Comparison of ENCODE assay signal across 8 mouse cellular contexts in the genomic region with DNA sequence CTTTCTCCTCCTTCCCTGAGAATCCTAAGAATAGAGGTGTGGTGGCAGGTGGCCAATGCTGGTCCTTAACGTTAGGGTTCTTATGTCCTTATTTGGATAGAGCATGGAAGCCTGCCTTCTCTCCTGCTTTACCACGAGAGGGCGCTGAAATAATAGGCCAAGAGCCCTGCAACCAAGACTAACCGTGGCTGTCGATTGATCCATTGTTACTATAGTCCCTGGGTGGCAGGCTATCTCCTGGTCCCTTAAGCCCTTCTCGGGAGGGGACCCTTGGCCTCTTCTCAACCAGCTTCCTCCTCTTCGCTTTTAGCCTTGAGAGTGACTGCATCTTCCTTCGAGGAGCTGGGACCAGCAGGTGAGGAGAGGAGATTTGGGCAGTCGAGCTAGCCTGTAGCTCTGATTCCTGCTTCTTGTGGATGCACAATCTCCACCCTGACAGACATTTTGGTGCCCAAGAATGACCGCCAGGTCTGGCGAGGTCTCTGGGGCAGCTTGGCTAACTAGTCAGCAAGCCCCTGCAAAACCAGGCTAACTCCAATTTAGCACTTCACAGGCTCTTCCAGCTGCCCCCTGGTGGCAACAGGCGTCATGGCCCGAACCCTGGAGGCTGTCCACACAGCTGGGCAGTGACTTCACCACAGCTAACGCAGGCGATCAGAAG. TPM values are rescaled to one million over a fixed set of nuclear protein-coding genes. Genes with fewer than 3 reads are reported as not detected.
DNase-seq lines count a peak whose midpoint lies in the region; ATAC-seq lines count a peak whose summit lies in the region.

No protein-coding gene starts in this region.

- H3K9ac ChIP-seq in embryonic facial prominence, embryonic 11.5 days (replicated peaks; ENCODE audit: low read length): peak overlapping the region; percentile 43
- H3K9ac ChIP-seq in midbrain, embryonic 12.5 days (replicated peaks): peak overlapping the region; percentile 53

- 4% methylated on average over 15 of the region's 15 CpGs for WGBS in embryonic facial prominence, embryonic 11.5 days
- WGBS in midbrain, embryonic 12.5 days: 5% methylated on average over 15 of the region's 15 CpGs

- H3K4me2 ChIP-seq in embryonic facial prominence, embryonic 11.5 days (ENCODE audit: low read depth, low read length): peak overlapping the region; percentile 56
- peak overlapping the region; percentile 66 for H3K4me2 ChIP-seq in midbrain, embryonic 12.5 days (replicated peaks)

- ATAC-seq in embryonic facial prominence, embryonic 11.5 days (replicated peaks; ENCODE audit: insufficient number of reproducible peaks, low FRiP score, low TSS enrichment, low read depth): peak; percentile 81
- ATAC-seq in midbrain, embryonic 12.5 days (ENCODE audit: low FRiP score, low read depth): peak; percentile 89

- peak overlapping the region; percentile 27; the same call in 1 of the 2 replicates for H3K4me3 ChIP-seq in embryonic facial prominence, embryonic 11.5 days (ENCODE audit: low read depth, low read length)
- peak overlapping the region; percentile 36 for H3K4me3 ChIP-seq in midbrain, embryonic 12.5 days

- H3K4me1 ChIP-seq in embryonic facial prominence, embryonic 11.5 days (ENCODE audit: control insufficient read depth, insufficient read depth, low read length): no peaks in the 10 kb centered on the region
- H3K4me1 ChIP-seq in midbrain, embryonic 12.5 days: peaks cover 2% of the 10 kb centered on the region; the same call in 1 of the 2 replicates

- intact Hi-C loops in left cerebral cortex, postnatal 4 days (cut with DNase I): loop anchor here (5.0 kb wide), 1 partner anchor 150 kb away; no protein-coding TSS in a partner anchor

- no peaks in the 10 kb centered on the region for H3K27me3 ChIP-seq in embryonic facial prominence, embryonic 11.5 days (ENCODE audit: control insufficient read depth, insufficient read depth, low read length)
- H3K27me3 ChIP-seq in midbrain, embryonic 12.5 days: peaks cover 12% of the 10 kb centered on the region; the same call in 1 of the 2 replicates

- DNase-seq in 3134 (ENCODE audit: extremely low read depth, insufficient read length, low spot score): peak; percentile 63
- DNase-seq in adrenal gland, postnatal 14 days: peak; percentile 88
- DNase-seq in embryonic facial prominence, embryonic 11.5 days (ENCODE audit: low spot score): peak; percentile 88
- peak; percentile 97 for DNase-seq in heart, adult 11 months
- DNase-seq in kidney, adult 11 months: peak; percentile 68
- peak; percentile 79 for DNase-seq in left cerebral cortex, postnatal 4 days
- DNase-seq in skeletal muscle tissue, adult 2 months (ENCODE audit: low read depth, low spot score): peak; percentile 47

- no peaks in the 10 kb centered on the region for H3K36me3 ChIP-seq in embryonic facial prominence, embryonic 11.5 days (replicated peaks; ENCODE audit: control insufficient read depth, insufficient read depth, low read depth, low read length)
- H3K36me3 ChIP-seq in midbrain, embryonic 12.5 days: no peaks in the 10 kb centered on the region

- no peak overlapping the region for H3K27ac ChIP-seq in embryonic facial prominence, embryonic 11.5 days (replicated peaks; ENCODE audit: low read depth, low read length)
- no peak overlapping the region for H3K27ac ChIP-seq in midbrain, embryonic 12.5 days (replicated peaks)

- no peaks in the 10 kb centered on the region for H3K9me3 ChIP-seq in embryonic facial prominence, embryonic 11.5 days (replicated peaks; ENCODE audit: control insufficient read depth, low read length)
- H3K9me3 ChIP-seq in midbrain, embryonic 12.5 days: no peaks in the 10 kb centered on the region

RNA-seq across cellular contexts. Expression of a gene that starts 40.6 kb away (rescaled TPM):
- 13.5 and 19.1 TPM in 2 replicates for total RNA-seq in adrenal gland, postnatal 14 days (2021)
- 6.9 and 8.8 TPM in 2 replicates for polyA plus RNA-seq in embryonic facial prominence, embryonic 11.5 days (2014; fragmentation: Nextera tagmentation; extraction: Ambion mirVana)
- 10 to 100 TPM; 56.9 to 67.4 TPM for total RNA-seq in left cerebral cortex, postnatal 4 days (2021)
- 9.9 and 10.0 TPM in 2 replicates for polyA plus RNA-seq in midbrain, embryonic 12.5 days (2016; fragmentation: Nextera tagmentation; extraction: Ambion mirVana)

RNA-seq across cellular contexts. Expression of a gene that starts 58.0 kb away (rescaled TPM):
- total RNA-seq in adrenal gland, postnatal 14 days (2021): 2.0 and 9.7 TPM in 2 replicates
- polyA plus RNA-seq in embryonic facial prominence, embryonic 11.5 days (2014; fragmentation: Nextera tagmentation; extraction: Ambion mirVana): 0.08 and 0.14 TPM in 2 replicates
- under 1 TPM; 0.30 to 0.81 TPM for total RNA-seq in left cerebral cortex, postnatal 4 days (2021)
- 0.09 and 0.38 TPM in 2 replicates for polyA plus RNA-seq in midbrain, embryonic 12.5 days (2016; fragmentation: Nextera tagmentation; extraction: Ambion mirVana)

Comparison
In these comparisons a context has a peak if more than half of its experiments do, and no peak if none do; other contexts are left out.
1. DNase-seq: peak in every context shown above with its lines; median percentile 97 in heart, adult 11 months; 88 in adrenal gland, postnatal 14 days; 88 in embryonic facial prominence, embryonic 11.5 days; 79 in left cerebral cortex, postnatal 4 days; 68 in kidney, adult 11 months; 63 in 3134; 47 in skeletal muscle tissue, adult 2 months.